Mouse (Mus musculus) hindbrain, embryonic 14.5 days (tissue): Measurements from ENCODE around the gene Copg1. TPM values are rescaled to one million over a fixed set of nuclear protein-coding genes. Genes with fewer than 3 reads are reported as not detected.
A peak's percentile ranks its signal among the peaks of the same experiment; 100 is the strongest.

ENCODE experiments used
- ATAC-seq: fragments of 200-750 bp; cut with Nextera tagmentation; 2 replicates; pipeline ENCODE4 v1.8.0; 2017; ENCODE audit warnings: moderate number of reproducible peaks, mild to moderate bottlenecking, moderate TSS enrichment, moderate library complexity; ENCODE audit not compliant: low FRiP score
- DNase-seq: peaks from one replicate; pipeline ENCODE4 v3.0.0-alpha.2; 2015; ENCODE audit warnings: low spot score
- H3K27ac ChIP-seq: fragments of 300-500 bp; sonication (generic); 2 replicates; pipeline ENCODE4 v1.5.1; 2014; ENCODE audit warnings: mild to moderate bottlenecking, moderate library complexity
- H3K27me3 ChIP-seq: fragments of 300-500 bp; sonication (generic); 2 replicates; pipeline ENCODE4 v1.6.1; 2014; ENCODE audit warnings: mild to moderate bottlenecking, low read length, mixed read lengths; ENCODE audit not compliant: control insufficient read depth, insufficient read depth
- H3K36me3 ChIP-seq: fragments of 300-500 bp; sonication (generic); replicated peaks from 2 replicates; pipeline ENCODE4 v1.6.1; 2014; ENCODE audit not compliant: control insufficient read depth, insufficient read depth
- H3K4me1 ChIP-seq: fragments of 300-500 bp; sonication (generic); replicated peaks from 2 replicates; pipeline ENCODE4 v1.6.1; 2014; ENCODE audit warnings: antibody characterized with exemption, low read length, mixed read lengths; ENCODE audit not compliant: control insufficient read depth, insufficient read depth
- H3K4me2 ChIP-seq: fragments of 300-500 bp; sonication (generic); replicated peaks from 2 replicates; pipeline ENCODE4 v1.6.1; 2014; ENCODE audit warnings: mild to moderate bottlenecking, moderate library complexity
- H3K4me3 ChIP-seq: fragments of 300-500 bp; sonication (generic); replicated peaks from 2 replicates; pipeline ENCODE4 v1.5.1; 2014; ENCODE audit warnings: mild to moderate bottlenecking, low read length
- H3K9ac ChIP-seq: fragments of 300-500 bp; sonication (generic); 2 replicates; pipeline ENCODE4 v1.6.1; 2014
- H3K9me3 ChIP-seq: fragments of 300-500 bp; sonication (generic); 2 replicates; pipeline ENCODE4 v1.6.1; 2016; ENCODE audit warnings: low read length; ENCODE audit not compliant: control insufficient read depth
- WGBS: fragments of 180-500 bp; shearing (Covaris S2); extraction: QIAGEN DNeasy Blood & Tissue Kit; methylation state at CpG from one replicate; pipeline ENCODE4 v1.1.7; 2014; 5-methylcytosine and 5-hydroxymethylcytosine counted together
- polyA plus RNA-seq: library from polyadenylated mRNA; unstranded; fragments of >200 nt; fragmentation: Nextera tagmentation; extraction: Ambion mirVana; gene quantifications from 2 replicates; pipeline ENCODE4 v1.2.1, GENCODE M21; 2014

Copg1 gene
- polyA plus RNA-seq, 1 experiment from 2014 or later: 203 TPM

DNA sequence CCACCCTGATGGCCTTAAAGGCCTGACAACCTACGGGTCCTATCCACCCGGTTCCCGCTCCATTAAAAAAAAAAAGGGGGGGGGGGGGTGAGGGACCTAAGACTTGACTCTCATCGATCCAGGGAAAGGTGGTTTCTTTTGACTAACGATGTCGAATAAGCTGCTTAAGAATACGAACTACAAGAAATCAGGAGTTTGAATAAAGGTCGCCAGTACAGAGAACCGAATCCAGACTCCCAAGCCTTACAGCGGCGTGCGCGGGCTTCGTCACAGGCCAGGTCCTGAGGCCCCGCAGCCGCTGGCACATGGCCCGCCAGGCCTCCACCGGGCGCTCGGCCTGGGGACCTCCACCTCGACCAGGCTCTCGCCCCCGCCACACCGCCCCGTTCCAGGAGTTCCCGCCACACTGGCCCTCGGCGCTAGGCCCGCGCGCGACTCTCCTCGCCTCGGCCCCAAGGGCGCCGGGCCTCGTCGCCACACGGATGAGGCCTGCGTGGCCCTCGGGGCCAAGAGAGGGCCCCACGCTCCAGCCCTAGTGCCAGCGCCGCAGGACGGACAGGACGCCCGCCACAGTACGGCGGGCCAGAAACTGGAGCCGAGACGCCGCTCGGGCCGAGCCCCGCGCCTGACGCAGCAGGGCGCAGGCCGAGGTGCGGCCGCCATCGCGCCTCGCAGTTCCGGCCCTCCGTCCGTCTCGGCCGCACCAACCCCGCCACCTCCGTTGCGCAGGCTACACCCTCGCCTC is 37.3 kb upstream of the Copg1 start:
- peak overlapping the region; percentile 85 for H3K4me2 ChIP-seq
- peak; percentile 76; the same call in 1 of the 2 replicates for ATAC-seq
- peak overlapping the region; percentile 89 for H3K9ac ChIP-seq
- WGBS: under 1% methylated on average over 70 of the region's 73 CpGs
- peak overlapping the region; percentile 98 for H3K4me3 ChIP-seq
- H3K4me1 ChIP-seq: peaks cover 34% of the 10 kb centered on the region
- no peaks in the 10 kb centered on the region for H3K27me3 ChIP-seq
- peaks cover 15% of the 10 kb centered on the region for H3K36me3 ChIP-seq
- H3K27ac ChIP-seq: peak overlapping the region; percentile 92
- no peak for DNase-seq
- H3K9me3 ChIP-seq: no peaks in the 10 kb centered on the region

DNA sequence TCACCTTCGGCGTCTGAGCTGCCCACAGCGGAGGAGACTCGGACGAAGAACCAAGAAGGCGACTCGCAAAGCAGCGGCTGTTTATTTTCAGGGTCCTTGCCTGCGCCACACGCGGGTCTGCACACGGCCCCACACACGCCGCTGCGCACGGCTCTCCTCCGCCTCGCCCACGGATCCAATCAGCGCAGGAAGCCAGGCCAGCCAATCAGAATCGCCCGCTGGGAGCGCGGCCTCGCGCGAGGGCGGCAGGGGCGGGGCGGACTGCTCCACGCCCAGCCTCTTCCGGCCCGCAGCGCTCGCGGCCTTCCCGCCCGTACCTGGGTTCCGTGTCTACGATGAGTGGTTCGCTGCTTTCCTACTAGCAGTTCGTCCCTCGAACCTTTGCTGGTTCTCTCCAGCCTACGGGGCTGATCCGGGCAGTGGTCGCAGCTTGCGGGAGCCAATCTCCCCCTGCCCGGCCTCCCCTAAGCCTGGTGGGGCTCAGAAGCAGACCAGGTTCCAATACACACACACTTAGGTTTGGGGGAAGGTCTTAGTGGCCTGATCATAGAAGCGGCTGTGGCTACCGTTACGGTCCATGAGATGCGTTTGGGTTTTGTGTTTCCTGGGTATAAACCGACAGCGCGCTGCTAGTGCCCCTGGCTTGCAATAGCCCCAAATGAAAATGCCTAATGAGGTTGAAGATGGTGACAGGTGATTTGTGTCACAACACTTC is 36.6 kb upstream of the Copg1 start, which contains the start of gene Cnbp:
Cnbp (minus strand) TSS at position 207 of the 715 bp plus-strand sequence.
- under 1% methylated on average over 55 of the region's 55 CpGs for WGBS
- Histone ChIP-seq H3K4me2 (peak within 1 kb of the TSS; percentile 85), H3K27me3 (no peaks in the 10 kb centered on the region), H3K36me3 (peaks cover 12% of the 10 kb centered on the region), H3K4me3 (peak within 1 kb of the TSS; percentile 98), H3K9me3 (no peaks in the 10 kb centered on the region), H3K4me1 (peaks cover 34% of the 10 kb centered on the region), H3K9ac (peak within 1 kb of the TSS; percentile 89), H3K27ac (peak within 1 kb of the TSS; percentile 92)
- ATAC-seq (peak; percentile 98), DNase-seq (peak; percentile 99)

DNA sequence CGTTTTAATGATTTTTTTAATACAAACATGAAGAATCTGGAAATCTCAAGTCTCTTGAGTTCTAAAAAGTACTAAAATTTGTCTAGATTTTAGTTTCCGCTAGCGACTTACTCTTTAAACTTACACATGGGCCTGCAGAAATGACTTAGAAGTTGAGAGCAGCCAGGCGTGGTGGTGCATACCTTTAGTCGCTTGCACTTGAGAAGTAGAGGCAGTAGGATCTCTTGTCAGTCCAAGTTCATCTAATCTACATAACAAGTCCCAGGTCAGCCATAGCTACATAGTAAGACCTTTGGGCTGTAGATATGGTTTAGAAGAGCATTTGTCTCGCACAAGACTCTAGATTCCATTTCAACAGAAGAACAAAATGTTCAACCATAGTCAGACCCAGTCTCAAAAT is 35.7 kb upstream of the Copg1 start:
- Histone ChIP-seq H3K9me3 (no peaks in the 10 kb centered on the region), H3K27me3 (no peaks in the 10 kb centered on the region), H3K4me3 (no peak overlapping the region), H3K4me1 (peaks cover 31% of the 10 kb centered on the region), H3K36me3 (peaks cover 12% of the 10 kb centered on the region), H3K9ac (peak overlapping the region; percentile 89; the same call in 1 of the 2 replicates), H3K4me2 (peak overlapping the region; percentile 85), H3K27ac (no peak overlapping the region)
- WGBS: 81% methylated on average over 6 of the region's 6 CpGs
- DNase-seq (no peak), ATAC-seq (no peak)

DNA sequence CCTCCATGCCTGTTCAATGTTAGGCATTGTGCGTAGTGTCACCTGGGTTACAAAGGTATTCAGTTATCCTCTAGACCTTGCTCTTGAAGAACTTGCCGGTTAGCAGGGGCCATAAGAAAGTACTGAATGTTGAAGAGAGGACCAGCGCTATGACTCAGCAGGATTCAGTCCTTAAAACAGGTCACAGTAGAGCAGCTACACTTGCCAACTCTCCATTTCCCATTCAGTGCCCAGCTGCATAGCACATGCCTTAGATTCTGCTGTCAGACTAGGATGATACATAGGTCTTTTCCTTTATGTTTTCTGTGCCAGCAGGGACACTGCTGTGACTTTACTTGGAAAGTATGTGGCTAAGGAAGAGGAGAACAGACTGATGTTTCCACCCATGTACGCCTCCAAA is 34.2 kb upstream of the Copg1 start:
- H3K27me3 ChIP-seq: no peaks in the 10 kb centered on the region
- 81% methylated on average over 4 of the region's 4 CpGs for WGBS
- no peak overlapping the region for H3K4me2 ChIP-seq

DNA sequence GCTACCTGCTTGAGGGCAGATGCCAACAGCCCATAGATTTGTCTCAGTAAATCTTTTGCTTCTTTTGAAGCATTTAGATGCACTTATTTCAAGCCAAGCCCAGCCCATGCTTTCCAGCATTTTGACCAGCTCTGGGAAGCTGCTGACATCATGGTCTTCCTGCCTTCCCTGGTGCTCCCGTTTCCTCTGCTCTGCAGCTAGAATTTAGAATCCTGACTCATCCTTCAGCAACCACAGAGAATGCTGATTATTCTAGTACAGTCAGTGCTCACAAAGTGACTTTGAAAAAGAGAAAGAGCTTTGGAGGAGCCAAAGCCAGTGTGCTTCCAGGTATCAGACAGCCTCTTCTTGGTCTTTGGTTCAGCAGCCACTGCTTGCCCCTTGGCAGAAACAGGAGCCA is 30.5 kb upstream of the Copg1 start:
- WGBS: 75% methylated on average over 1 of the region's 1 CpGs
- ATAC-seq: no peak
- DNase-seq: no peak
- Histone ChIP-seq H3K4me2 (no peak overlapping the region), H3K4me3 (no peak overlapping the region), H3K4me1 (no peaks in the 10 kb centered on the region), H3K9me3 (no peaks in the 10 kb centered on the region), H3K27ac (no peak overlapping the region), H3K36me3 (no peaks in the 10 kb centered on the region), H3K27me3 (no peaks in the 10 kb centered on the region), H3K9ac (no peak overlapping the region)

More for the DNA sequence above, 34.2 kb upstream of the Copg1 start:
- no peak overlapping the region for H3K4me3 ChIP-seq
- no peak for ATAC-seq
- no peaks in the 10 kb centered on the region for H3K9me3 ChIP-seq
- H3K27ac ChIP-seq: no peak overlapping the region
- H3K36me3 ChIP-seq: peaks cover 5% of the 10 kb centered on the region; the same call in 1 of the 2 replicates
- H3K9ac ChIP-seq: no peak overlapping the region
- H3K4me1 ChIP-seq: peaks cover 17% of the 10 kb centered on the region
- DNase-seq: no peak

DNA sequence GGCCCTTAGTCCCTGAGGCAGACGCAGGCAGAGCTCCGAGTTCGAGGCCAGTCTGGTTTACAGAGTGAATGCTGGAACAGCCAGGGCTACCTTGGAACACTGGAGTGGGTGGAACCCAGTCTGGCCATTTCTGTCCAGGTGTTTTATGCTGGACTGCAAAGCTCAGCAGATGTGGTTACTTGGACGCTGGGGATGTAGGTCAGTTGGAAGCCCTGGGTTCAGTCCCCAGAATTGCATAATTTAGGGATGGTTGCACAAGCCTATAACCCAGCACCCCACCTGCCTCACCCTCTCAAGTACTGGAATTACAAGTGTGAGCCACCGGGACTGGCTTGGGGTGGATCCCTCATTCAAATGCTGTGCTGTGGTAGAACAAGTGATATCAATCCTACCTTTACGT is 21.4 kb upstream of the Copg1 start:
- H3K4me1 ChIP-seq: no peaks in the 10 kb centered on the region
- no peak for DNase-seq
- H3K4me2 ChIP-seq: no peak overlapping the region
- no peaks in the 10 kb centered on the region for H3K36me3 ChIP-seq
- no peaks in the 10 kb centered on the region for H3K27me3 ChIP-seq
- 87% methylated on average over 6 of the region's 6 CpGs for WGBS
- no peak overlapping the region for H3K4me3 ChIP-seq
- H3K9ac ChIP-seq: no peak overlapping the region
- H3K9me3 ChIP-seq: no peaks in the 10 kb centered on the region
- ATAC-seq: no peak
- no peak overlapping the region for H3K27ac ChIP-seq

DNA sequence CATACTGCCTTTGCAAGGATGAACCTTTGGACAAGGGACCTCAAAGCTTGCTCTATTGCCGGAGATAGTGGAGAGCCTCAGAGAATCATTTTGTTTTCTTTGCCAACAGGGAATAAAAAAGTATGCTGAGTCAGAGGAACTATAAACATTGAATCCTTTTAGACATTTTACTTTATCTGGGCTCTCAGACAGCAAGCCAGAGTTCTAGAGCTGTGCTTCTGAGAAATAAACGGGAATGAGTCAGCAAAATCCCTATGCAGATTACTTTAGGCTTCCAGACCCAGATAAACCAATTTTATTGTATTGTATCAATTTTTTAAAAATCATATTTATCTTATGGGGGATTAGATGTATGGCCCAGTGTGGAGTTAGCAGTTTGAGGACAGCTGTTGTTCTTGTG is 20.4 kb upstream of the Copg1 start:
- Histone ChIP-seq H3K4me1 (no peaks in the 10 kb centered on the region), H3K4me3 (no peak overlapping the region), H3K9ac (no peak overlapping the region), H3K36me3 (no peaks in the 10 kb centered on the region), H3K27ac (no peak overlapping the region), H3K4me2 (no peak overlapping the region), H3K9me3 (no peaks in the 10 kb centered on the region), H3K27me3 (no peaks in the 10 kb centered on the region)
- no peak for DNase-seq
- ATAC-seq: no peak
- 92% methylated on average over 2 of the region's 2 CpGs for WGBS

DNA sequence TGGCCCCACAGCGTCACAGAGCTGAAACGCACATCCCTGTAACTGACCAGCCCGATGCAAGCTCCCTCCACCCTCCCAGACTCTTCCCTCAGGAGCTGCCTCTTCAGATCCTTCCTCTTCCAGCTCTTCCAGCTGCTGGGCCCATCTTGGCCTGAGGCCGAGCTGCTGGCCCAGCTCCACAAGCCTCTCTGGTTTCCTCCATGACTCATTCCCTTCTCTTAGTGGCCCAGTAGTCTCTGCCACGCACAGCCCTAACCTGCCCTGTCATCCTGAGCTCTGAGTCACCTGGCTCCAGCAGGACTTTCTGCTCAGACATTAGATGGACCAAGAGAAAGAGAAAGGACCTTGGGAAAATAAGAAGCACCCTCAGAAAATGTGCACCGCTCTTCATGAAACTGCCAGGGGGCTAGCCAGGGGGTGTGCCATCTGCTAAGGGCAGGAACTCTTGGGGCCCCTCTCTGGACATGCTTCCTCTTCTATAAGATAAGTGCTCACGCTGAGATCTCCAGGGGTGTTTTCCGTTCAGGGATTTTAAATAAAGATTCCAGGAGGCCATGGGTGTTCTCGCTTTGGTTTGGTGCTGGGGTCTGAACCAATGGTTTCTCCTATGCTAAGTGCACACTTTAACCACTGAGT is 18.6 kb upstream of the Copg1 start:
- Histone ChIP-seq H3K27ac (no peak overlapping the region), H3K4me3 (no peak overlapping the region), H3K4me1 (no peaks in the 10 kb centered on the region), H3K4me2 (no peak overlapping the region), H3K9ac (no peak overlapping the region), H3K9me3 (no peaks in the 10 kb centered on the region), H3K36me3 (no peaks in the 10 kb centered on the region), H3K27me3 (no peaks in the 10 kb centered on the region)
- DNase-seq: no peak
- ATAC-seq: no peak
- 83% methylated on average over 9 of the region's 9 CpGs for WGBS

DNA sequence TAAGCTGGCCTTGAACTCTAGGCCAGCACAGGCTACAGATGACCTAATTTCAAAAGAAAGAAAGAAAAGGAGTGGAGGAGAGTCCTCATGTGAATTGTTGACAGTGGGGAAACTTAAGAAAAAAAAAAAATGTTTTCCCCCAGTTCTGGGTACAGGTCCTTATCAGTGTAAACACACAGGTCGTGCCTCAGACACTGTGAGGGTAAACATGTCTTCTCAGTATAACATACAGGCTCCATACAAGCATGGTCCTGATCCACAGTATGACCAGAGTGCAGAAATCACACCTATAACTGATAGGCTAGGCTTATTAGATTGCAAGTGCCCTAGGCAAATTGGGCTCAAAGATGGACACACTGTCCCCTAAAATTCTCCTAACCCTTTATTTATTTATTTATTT is 17.2 kb upstream of the Copg1 start:
- no peak overlapping the region for H3K4me3 ChIP-seq
- no peak overlapping the region for H3K4me2 ChIP-seq
- no peak for ATAC-seq
- 79% methylated on average over 1 of the region's 1 CpGs for WGBS
- no peak for DNase-seq
- no peaks in the 10 kb centered on the region for H3K4me1 ChIP-seq
- no peaks in the 10 kb centered on the region for H3K27me3 ChIP-seq
- H3K27ac ChIP-seq: no peak overlapping the region
- no peaks in the 10 kb centered on the region for H3K9me3 ChIP-seq
- H3K9ac ChIP-seq: no peak overlapping the region
- H3K36me3 ChIP-seq: no peaks in the 10 kb centered on the region
